Mouse (Mus musculus) heart, adult 2 months (tissue): ENCODE data around the gene Tsfm.

ENCODE experiments used
- CTCF ChIP-seq: fragments of 200-600 bp; IDR thresholded peaks from 2 replicates; pipeline ENCODE4 v1.8.1; 2022; ENCODE audit warnings: antibody characterized with exemption, mild to moderate bottlenecking, moderate library complexity
- EP300 ChIP-seq: fragments of 200-500 bp; IDR thresholded peaks from 2 replicates; pipeline ENCODE4 v1.6.1; 2011; ENCODE audit warnings: low read depth, low read length, control low read depth; ENCODE audit not compliant: insufficient read depth
- POLR2A ChIP-seq: fragments of 200-500 bp; IDR thresholded peaks from 2 replicates; pipeline ENCODE4 v1.6.1; 2011; ENCODE audit warnings: mild to moderate bottlenecking, low read depth, low read length, control low read depth; ENCODE audit not compliant: insufficient read depth

GRCm38 (mm10) chr10:127062503-127062902 is 31.9 kb upstream of the Tsfm start:
- TF ChIP-seq POLR2A: no peak
- TF ChIP-seq EP300: no peak
- TF ChIP-seq CTCF: no peak
